Mouse (Mus musculus): ENCODE results near the gene Hdac9. TPM values are rescaled to one million over a fixed set of nuclear protein-coding genes. Genes with fewer than 3 reads are reported as not detected.
"Not testable (repeated sequence)": the region's sequence is repeated elsewhere in the genome, so short reads cannot be mapped to it uniquely, and the experiment has no call there.

Gene Hdac9
- polyA plus RNA-seq, 1 experiment from 2014 or later: 0.45 TPM

DNA sequence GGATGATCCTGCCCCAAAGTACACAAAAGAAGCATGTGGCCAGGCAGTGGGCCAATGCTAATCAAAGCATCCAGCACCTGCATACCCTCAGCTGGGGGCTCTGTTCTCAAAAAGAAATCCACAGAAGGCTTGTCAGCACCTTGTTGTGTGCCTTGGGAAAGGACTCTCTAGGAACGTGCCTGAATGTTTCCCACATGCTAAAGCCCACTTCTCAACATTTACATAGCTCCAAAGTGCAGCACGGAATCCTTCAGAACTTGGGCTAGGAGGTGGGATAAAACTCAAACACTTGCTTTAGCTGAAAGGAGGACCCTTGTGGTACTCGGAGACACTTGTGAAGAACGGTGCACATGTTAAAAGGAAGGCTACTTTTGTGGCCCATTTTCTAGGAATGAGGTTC is 823.9 kb downstream of the Hdac9 start:
- CTCF ChIA-PET: no interaction called here
- ATAC-seq: no peak
- POLR2A ChIA-PET: no interaction called here
- TF ChIP-seq CTCF (IDR thresholded peaks at IDR 0.05): no peak
- no peak for DNase-seq (ENCODE audit: low read depth, low spot score)
- in situ Hi-C loops (cut with MboI; ENCODE audit: low pct_unique_long_range_greater_than_20kb): no loop called here
- H3K27me3 ChIP-seq: no peaks in the 10 kb centered on the region

DNA sequence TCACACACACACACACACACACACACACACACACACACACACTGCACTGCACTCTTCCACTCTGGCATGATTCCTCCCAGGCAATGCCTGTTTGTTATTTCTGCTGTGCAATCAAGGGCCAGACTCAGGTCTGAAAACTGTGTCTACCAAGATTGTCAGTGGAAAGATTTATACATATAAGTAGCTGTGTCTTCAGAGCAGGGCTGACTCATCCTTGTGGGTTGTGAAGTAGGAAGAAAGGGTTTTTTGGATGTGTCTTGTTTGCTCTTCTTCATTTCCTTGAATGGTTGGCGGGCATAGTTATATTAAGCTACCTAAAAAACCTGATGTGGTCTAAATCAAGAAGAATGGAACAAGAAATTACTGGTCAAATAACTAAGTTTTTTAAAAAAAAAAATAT is 825.0 kb downstream of the Hdac9 start:
- ATAC-seq (no peak), DNase-seq (ENCODE audit: low read depth, low spot score) (no peak)
- CTCF ChIA-PET: no interaction called here

GRCm38 (mm10) chr12:34087292-34087942 is 829.5 kb downstream of the Hdac9 start:
- in situ Hi-C loops (cut with MboI; ENCODE audit: low pct_unique_long_range_greater_than_20kb): no loop called here
- H3K27me3 ChIP-seq: no peaks in the 10 kb centered on the region
- POLR2A ChIA-PET: no interaction called here
- ATAC-seq (no peak), DNase-seq (ENCODE audit: low read depth, low spot score) (no peak)
- no peak for TF ChIP-seq CTCF (IDR thresholded peaks at IDR 0.05)
- CTCF ChIA-PET: interaction anchor here (1.2 kb wide), 1 partner anchor 10 kb away, joined by 3 read pairs; no protein-coding TSS in a partner anchor

More for the DNA sequence above, 825.0 kb downstream of the Hdac9 start:
- in situ Hi-C loops (cut with MboI; ENCODE audit: low pct_unique_long_range_greater_than_20kb): no loop called here
- POLR2A ChIA-PET: no interaction called here
- no peaks in the 10 kb centered on the region for H3K27me3 ChIP-seq
- TF ChIP-seq CTCF (IDR thresholded peaks at IDR 0.05): no peak

DNA sequence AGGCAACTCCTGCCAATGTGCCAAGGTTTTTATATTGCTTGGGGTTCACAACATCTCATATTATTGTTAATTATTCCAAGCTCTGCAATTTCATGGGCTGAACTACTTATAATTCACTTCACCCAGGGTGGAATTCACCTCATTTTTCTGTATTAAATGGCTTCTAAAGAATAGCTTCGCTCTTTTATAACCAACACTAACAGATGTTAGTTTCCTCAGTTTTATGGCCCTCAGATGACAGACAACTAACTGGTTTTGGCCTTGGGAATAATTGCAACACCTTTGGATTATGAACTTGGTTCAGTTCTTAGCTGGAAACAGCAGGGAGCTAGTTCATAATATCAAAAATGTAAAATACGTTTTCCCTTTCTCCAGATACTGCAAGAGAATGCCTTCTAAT is 839.9 kb downstream of the Hdac9 start:
- ChIA-PET POLR2A (no interaction called here), CTCF (interaction anchor here (2.4 kb wide), 1 partner anchor 11 kb away, joined by 7 read pairs; no protein-coding TSS in a partner anchor)
- in situ Hi-C loops (cut with MboI; ENCODE audit: low pct_unique_long_range_greater_than_20kb): no loop called here
- DNase-seq (ENCODE audit: low read depth, low spot score) (no peak), ATAC-seq (no peak)
- no peaks in the 10 kb centered on the region for H3K27me3 ChIP-seq
- TF ChIP-seq CTCF (IDR thresholded peaks at IDR 0.05): no peak

DNA sequence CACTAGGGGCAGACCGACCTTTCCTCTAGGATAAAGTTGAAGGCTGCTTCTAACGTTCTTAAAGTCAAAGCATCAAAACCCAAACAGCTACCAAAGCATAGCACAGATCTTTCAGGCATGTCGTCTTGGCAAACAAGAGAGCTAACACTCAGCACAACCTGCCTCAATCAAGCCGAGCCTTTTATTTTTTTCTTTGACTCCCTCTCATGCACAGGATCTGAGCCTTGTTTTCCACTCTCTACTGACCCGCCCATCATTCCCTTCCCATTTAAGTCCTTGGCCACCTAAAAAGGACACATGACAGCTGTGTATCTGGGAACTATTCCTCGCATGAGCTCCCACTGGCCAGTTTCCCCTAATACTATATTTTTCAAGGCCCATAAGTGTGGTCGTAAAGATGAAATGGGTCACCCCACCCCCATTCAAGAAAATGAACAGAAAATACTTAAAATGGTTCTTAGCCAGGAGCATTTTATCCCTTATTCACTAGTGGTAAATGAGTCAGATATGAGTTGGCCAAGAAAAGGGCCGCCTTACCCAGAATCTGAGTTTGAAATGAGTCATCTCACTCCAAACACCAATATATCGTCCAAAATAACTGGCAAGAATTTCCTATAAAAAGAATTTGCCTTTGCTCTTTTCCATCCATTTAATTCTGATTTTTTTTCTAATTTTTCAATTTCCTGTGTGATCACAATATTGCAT is 840.9 kb downstream of the Hdac9 start:
- ATAC-seq: peak; percentile 83
- peak; percentile 34 for DNase-seq (ENCODE audit: low read depth, low spot score)
- ChIA-PET POLR2A (no interaction called here), CTCF (interaction anchor here (2.4 kb wide), 1 partner anchor 10 kb away, joined by 7 read pairs; no protein-coding TSS in a partner anchor)
- in situ Hi-C loops (cut with MboI; ENCODE audit: low pct_unique_long_range_greater_than_20kb): no loop called here
- H3K27me3 ChIP-seq: no peaks in the 10 kb centered on the region
- no peak for TF ChIP-seq CTCF (IDR thresholded peaks at IDR 0.05)

- DNase-seq (ENCODE audit: low read depth, low spot score): no peak
- POLR2A ChIA-PET: no interaction called here
- ATAC-seq: no peak
- CTCF ChIA-PET: interaction anchor here (1.0 kb wide), 1 partner anchor 13 kb away, joined by 3 read pairs; no protein-coding TSS in a partner anchor
- no peaks in the 10 kb centered on the region for H3K27me3 ChIP-seq
- in situ Hi-C loops (cut with MboI; ENCODE audit: low pct_unique_long_range_greater_than_20kb): no loop called here
- TF ChIP-seq CTCF (IDR thresholded peaks at IDR 0.05): no peak
Observed at GRCm38 (mm10) chr12:34052508-34052907, 864.4 kb downstream of the Hdac9 start.

- in situ Hi-C loops (cut with MboI; ENCODE audit: low pct_unique_long_range_greater_than_20kb): no loop called here
- POLR2A ChIA-PET: no interaction called here
- TF ChIP-seq CTCF (IDR thresholded peaks at IDR 0.05): no peak
- ATAC-seq (no peak), DNase-seq (ENCODE audit: low read depth, low spot score) (no peak)
- no peaks in the 10 kb centered on the region for H3K27me3 ChIP-seq
- CTCF ChIA-PET: interaction anchor here (1.2 kb wide), 1 partner anchor 12 kb away, joined by 3 read pairs; no protein-coding TSS in a partner anchor
Observed at GRCm38 (mm10) chr12:34052036-34052435, 864.9 kb downstream of the Hdac9 start.

DNA sequence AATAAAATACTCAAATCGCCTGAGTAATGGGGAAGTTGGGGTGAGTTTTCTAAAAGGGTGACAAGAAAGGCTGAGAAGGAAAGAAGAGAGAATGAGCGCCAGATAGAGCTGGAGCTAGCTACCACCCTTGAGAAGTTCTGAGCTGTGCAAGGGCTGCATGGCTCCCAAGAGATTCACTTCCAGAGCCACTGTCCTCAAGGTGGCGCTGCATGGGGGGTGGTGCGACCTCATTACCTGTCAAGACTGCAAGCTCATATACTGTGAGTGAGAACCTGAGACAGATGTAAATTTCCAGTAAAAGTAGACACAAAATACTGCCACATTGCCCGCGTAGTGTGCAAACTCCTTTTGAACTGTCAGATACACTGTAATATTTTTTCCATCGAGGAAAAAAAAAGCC is 865.8 kb downstream of the Hdac9 start:
- no peak for TF ChIP-seq CTCF (IDR thresholded peaks at IDR 0.05)
- DNase-seq (ENCODE audit: low read depth, low spot score): no peak
- ATAC-seq: no peak
- ChIA-PET CTCF (interaction anchor here (1.2 to 1.5 kb wide), 2 partner anchors 11 kb away, joined by 3 read pairs; no protein-coding TSS in a partner anchor), POLR2A (no interaction called here)
- in situ Hi-C loops (cut with MboI; ENCODE audit: low pct_unique_long_range_greater_than_20kb): no loop called here
- no peaks in the 10 kb centered on the region for H3K27me3 ChIP-seq

DNA sequence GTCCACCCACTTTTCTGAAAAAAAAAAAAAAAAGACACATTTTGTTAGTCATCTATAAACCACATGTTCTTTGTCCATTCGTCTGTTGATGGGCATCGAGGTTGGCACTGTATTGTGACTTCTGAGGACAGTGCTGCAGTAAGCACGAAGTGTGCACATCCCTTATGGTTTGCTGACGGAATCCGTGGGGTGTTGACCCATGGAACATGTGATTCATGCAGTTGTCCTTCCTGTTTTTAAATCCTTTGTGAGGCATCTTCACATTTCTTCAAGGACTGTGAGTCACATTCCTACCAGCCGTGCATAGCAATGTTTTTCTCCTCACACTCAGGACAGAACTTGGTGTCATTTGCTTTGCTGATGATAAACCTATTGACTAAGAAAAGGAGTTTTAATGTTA is 875.9 kb downstream of the Hdac9 start:
- no peak for TF ChIP-seq CTCF (IDR thresholded peaks at IDR 0.05)
- ChIA-PET CTCF (interaction anchor here (1.0 kb wide), 1 partner anchor 11 kb away, joined by 3 read pairs; no protein-coding TSS in a partner anchor), POLR2A (no interaction called here)
- DNase-seq (ENCODE audit: low read depth, low spot score): no peak
- in situ Hi-C loops (cut with MboI; ENCODE audit: low pct_unique_long_range_greater_than_20kb): no loop called here
- peaks cover 4% of the 10 kb centered on the region for H3K27me3 ChIP-seq
- peak; percentile 60 for ATAC-seq

GRCm38 (mm10) chr12:34040061-34040460 is 876.8 kb downstream of the Hdac9 start:
- ChIA-PET CTCF (interaction anchor here (0.7 kb wide), 1 partner anchor 12 kb away, joined by 3 read pairs; no protein-coding TSS in a partner anchor), POLR2A (interaction anchor here (0.8 kb wide), 1 partner anchor 914 kb away, joined by 3 read pairs; no protein-coding TSS in a partner anchor)
- no peak for TF ChIP-seq CTCF (IDR thresholded peaks at IDR 0.05)
- no peak for DNase-seq (ENCODE audit: low read depth, low spot score)
- no peaks in the 10 kb centered on the region for H3K27me3 ChIP-seq
- no peak for ATAC-seq
- in situ Hi-C loops (cut with MboI; ENCODE audit: low pct_unique_long_range_greater_than_20kb): no loop called here

DNA sequence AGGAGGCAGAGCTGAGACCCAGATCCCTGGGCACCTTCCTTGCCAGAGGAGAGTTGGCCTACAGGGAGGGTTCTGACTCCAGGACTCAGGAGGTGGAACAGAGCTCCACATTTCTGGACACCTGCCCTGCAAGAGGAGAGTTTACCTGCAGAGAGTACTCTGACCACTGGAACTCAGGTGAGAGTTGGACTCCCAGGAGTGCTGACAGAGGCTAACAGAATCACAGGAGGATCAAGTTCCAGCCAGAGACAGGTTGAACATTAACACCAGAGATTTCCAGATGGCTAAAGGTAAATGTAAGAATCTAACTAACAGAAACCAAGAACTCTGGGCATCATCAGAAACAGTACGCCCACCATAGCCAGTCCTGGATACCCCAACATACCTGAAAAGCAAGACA is 907.1 kb downstream of the Hdac9 start:
- ATAC-seq; H3K27me3 ChIP-seq; POLR2A ChIA-PET; CTCF ChIA-PET; in situ Hi-C loops (cut with MboI; ENCODE audit: low pct_unique_long_range_greater_than_20kb); DNase-seq (ENCODE audit: low read depth, low spot score): not testable (repeated sequence)

Other genes with a start within 250 kb of the Hdac9 start
- gene Prps1l1, start 67.7 kb upstream of the Hdac9 start, polyA plus RNA-seq (2021): not detected
- gene Snx13, start 130.1 kb upstream of the Hdac9 start, polyA plus RNA-seq (2021): 34.8 TPM

Data from Patski (cell line).